Mouse (Mus musculus) liver, embryonic 14.5 days (tissue): ENCODE data around the gene Asz1. TPM values are rescaled to one million over a fixed set of nuclear protein-coding genes. Genes with fewer than 3 reads are reported as not detected.

ENCODE experiments used
- ATAC-seq: fragments of 200-750 bp; cut with Nextera tagmentation; 2 replicates; pipeline ENCODE4 v1.8.0; 2017; ENCODE audit warnings: moderate number of reproducible peaks, mild to moderate bottlenecking, moderate library complexity; ENCODE audit not compliant: insufficient read depth
- DNase-seq, 3 experiments: peaks; one replicate each; pipeline ENCODE4 v3.0.0-alpha.2; 2012 to 2013; ENCODE audit warnings: low read depth in 3 of 3, low spot score in 3 of 3
- H3K27ac ChIP-seq: fragments of 300-500 bp; sonication (generic); 2 replicates; pipeline ENCODE4 v1.5.1; 2014; ENCODE audit warnings: moderate library complexity, mild to moderate bottlenecking, control low read depth, inconsistent platforms
- H3K27me3 ChIP-seq: fragments of 300-500 bp; sonication (generic); 2 replicates; pipeline ENCODE4 v1.6.1; 2014; ENCODE audit warnings: mild to moderate bottlenecking, low read length, moderate library complexity; ENCODE audit not compliant: control insufficient read depth, insufficient read depth
- H3K36me3 ChIP-seq: fragments of 300-500 bp; sonication (generic); replicated peaks from 2 replicates; pipeline ENCODE4 v1.6.1; 2014; ENCODE audit warnings: low read depth; ENCODE audit not compliant: control insufficient read depth, insufficient read depth
- H3K4me1 ChIP-seq, 2 experiments: fragments of 200-500 bp in 1 of 2; fragments of 300-500 bp in 1 of 2; sonication (generic) in 1 of 2; replicated peaks; 2 replicates each; pipeline ENCODE4 v1.6.1; 2012 to 2014; ENCODE audit warnings: antibody characterized with exemption in 1 of 2, inconsistent platforms in 1 of 2, low read length in 1 of 2; ENCODE audit not compliant: control insufficient read depth in 2 of 2, insufficient read depth in 2 of 2
- H3K4me2 ChIP-seq: fragments of 300-500 bp; sonication (generic); 2 replicates; pipeline ENCODE4 v1.6.1; 2014; ENCODE audit warnings: low read depth, mild to moderate bottlenecking, control low read depth, moderate library complexity
- H3K4me3 ChIP-seq, 2 experiments: fragments of 200-500 bp in 1 of 2; fragments of 300-500 bp in 1 of 2; sonication (generic) in 1 of 2; 2 replicates each; pipeline ENCODE4 v1.5.1; 2012 to 2014; ENCODE audit warnings: low read depth in 2 of 2, low read length in 2 of 2, mild to moderate bottlenecking in 2 of 2, control low read depth in 1 of 2, inconsistent platforms in 1 of 2, moderate library complexity in 1 of 2; ENCODE audit not compliant: insufficient read depth in 1 of 2
- H3K9ac ChIP-seq: fragments of 300-500 bp; sonication (generic); replicated peaks from 2 replicates; pipeline ENCODE4 v1.6.1; 2014; ENCODE audit warnings: mild to moderate bottlenecking, control low read depth, moderate library complexity
- H3K9me3 ChIP-seq: fragments of 300-500 bp; sonication (generic); 2 replicates; pipeline ENCODE4 v1.6.1; 2016; ENCODE audit warnings: low read length, mixed read lengths; ENCODE audit not compliant: control insufficient read depth
- CTCF ChIP-seq: IDR thresholded peaks from 2 replicates; pipeline ENCODE4 v1.5.1; 2016; ENCODE audit warnings: antibody characterized with exemption, low read depth, control low read depth
- EP300 ChIP-seq: IDR thresholded peaks from 2 replicates; pipeline ENCODE4 v1.6.1; 2016; ENCODE audit warnings: antibody characterized with exemption, low read depth
- WGBS: fragments of 180-500 bp; shearing (Covaris S2); extraction: QIAGEN DNeasy Blood & Tissue Kit; methylation state at CpG from one replicate; pipeline ENCODE4 v1.1.7; 2014; ENCODE audit not compliant: insufficient replicate concordance; 5-methylcytosine and 5-hydroxymethylcytosine counted together
- polyA plus RNA-seq, 2 experiments: library from polyadenylated mRNA; depleted of rRNA in 1 of 2; stranded (reverse) in 1 of 2; unstranded in 1 of 2; fragments of >200 nt; fragmentation: Nextera tagmentation in 1 of 2; extraction: Ambion mirVana in 1 of 2; gene quantifications; 2 replicates each; pipeline versions ENCODE4 v1.2.1 to v1.2.3; 2012 to 2014

Gene Asz1
- polyA plus RNA-seq, 2 experiments, result not detected

DNA sequence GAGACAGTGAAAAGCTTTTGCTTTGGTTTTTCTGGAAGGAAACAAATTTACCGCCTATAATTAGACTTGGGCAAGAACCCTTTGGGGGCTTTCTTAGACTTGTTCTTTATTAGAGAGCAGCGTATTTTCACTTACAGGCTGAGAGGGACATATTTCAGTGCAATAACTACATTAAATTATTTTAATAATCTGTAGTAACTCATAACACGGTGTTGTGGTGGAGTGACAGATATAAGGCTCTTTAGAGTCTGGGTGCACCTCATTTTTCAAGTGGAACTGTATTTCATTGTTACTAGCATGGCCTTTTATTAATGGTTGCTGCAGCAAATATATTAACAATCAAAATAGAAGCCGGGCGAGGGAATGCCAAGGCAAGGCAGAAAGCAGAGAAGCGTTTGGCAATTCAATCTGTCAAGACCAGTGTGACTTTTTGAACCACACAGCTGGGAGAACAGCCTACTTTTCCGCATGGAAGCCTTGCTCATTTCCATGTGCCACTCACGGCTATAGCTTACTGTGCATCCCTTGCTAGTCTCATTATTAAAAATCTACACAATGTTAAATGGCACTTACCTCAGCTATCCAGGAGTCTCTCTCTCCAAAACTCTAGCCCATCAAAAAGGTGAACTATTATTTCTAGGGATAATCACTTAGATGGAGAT is 84.6 kb downstream of the Asz1 start:
- H3K9me3 ChIP-seq, result no peaks in the 10 kb centered on the region
- H3K9ac ChIP-seq, result no peak overlapping the region
- no peak overlapping the region for H3K4me2 ChIP-seq
- no peaks in the 10 kb centered on the region for H3K4me1 ChIP-seq
- no peaks in the 10 kb centered on the region for H3K36me3 ChIP-seq
- H3K27me3 ChIP-seq, result peaks cover 6% of the 10 kb centered on the region
- no peak overlapping the region for H3K4me3 ChIP-seq
- 63% methylated on average over 8 of the region's 8 CpGs for WGBS
- H3K27ac ChIP-seq, result no peak overlapping the region
- ATAC-seq (no peak), DNase-seq (no peak)
- TF ChIP-seq CTCF (no peak), EP300 (no peak)

- H3K27me3 ChIP-seq, result no peaks in the 10 kb centered on the region
- 55% methylated on average over 7 of the region's 7 CpGs for WGBS
- H3K9ac ChIP-seq, result no peak overlapping the region
- H3K9me3 ChIP-seq, result no peaks in the 10 kb centered on the region
- H3K4me3 ChIP-seq, result no peak overlapping the region
- ATAC-seq, result no peak
- no peaks in the 10 kb centered on the region for H3K4me1 ChIP-seq
- H3K27ac ChIP-seq, result no peak overlapping the region
- no peak overlapping the region for H3K4me2 ChIP-seq
- no peak for DNase-seq
- no peaks in the 10 kb centered on the region for H3K36me3 ChIP-seq
- TF ChIP-seq EP300 (no peak), CTCF (no peak)
These were observed 95.5 kb downstream of the Asz1 start for GRCm38 (mm10) chr6:18013346-18013745.

- ATAC-seq, result no peak
- no peak overlapping the region for H3K9ac ChIP-seq
- TF ChIP-seq CTCF, result no peak
- TF ChIP-seq EP300, result no peak
- H3K4me2 ChIP-seq, result no peak overlapping the region
- DNase-seq, result no peak
- H3K4me3 ChIP-seq, result no peak overlapping the region
- H3K27me3 ChIP-seq, result no peaks in the 10 kb centered on the region
- H3K27ac ChIP-seq, result no peak overlapping the region
- no peaks in the 10 kb centered on the region for H3K4me1 ChIP-seq
- WGBS, result 54% methylated on average over 3 of the region's 3 CpGs
- H3K36me3 ChIP-seq, result no peaks in the 10 kb centered on the region
- H3K9me3 ChIP-seq, result no peaks in the 10 kb centered on the region
These were observed 101.5 kb downstream of the Asz1 start for GRCm38 (mm10) chr6:18007356-18007755.

- H3K36me3 ChIP-seq, result no peaks in the 10 kb centered on the region
- H3K4me1 ChIP-seq, result no peaks in the 10 kb centered on the region
- no peaks in the 10 kb centered on the region for H3K27me3 ChIP-seq
- no peak overlapping the region for H3K4me2 ChIP-seq
- no peak for ATAC-seq
- H3K9ac ChIP-seq, result no peak overlapping the region
- H3K27ac ChIP-seq, result no peak overlapping the region
- no peaks in the 10 kb centered on the region for H3K9me3 ChIP-seq
- WGBS, result 70% methylated on average over 6 of the region's 6 CpGs
- DNase-seq, result no peak
- no peak overlapping the region for H3K4me3 ChIP-seq
- no peak for TF ChIP-seq CTCF
- no peak for TF ChIP-seq EP300
These were observed 106.8 kb downstream of the Asz1 start for GRCm38 (mm10) chr6:18002065-18002464.

Other genes with a start within 250 kb of the Asz1 start
- 0.60 and 0.66 TPM in 2 replicates for gene Wnt2, start 78.5 kb downstream of the Asz1 start, polyA plus RNA-seq (2012; rRNA removed)
- 1.6 TPM in 2 replicates for gene Wnt2, start 78.5 kb downstream of the Asz1 start, polyA plus RNA-seq (2014; fragmentation: Nextera tagmentation; extraction: Ambion mirVana)
- gene Cftr, start 61.6 kb upstream of the Asz1 start, polyA plus RNA-seq (2012; rRNA removed), result 0.02 TPM in 2 replicates
- gene Cftr, start 61.6 kb upstream of the Asz1 start, polyA plus RNA-seq (2014; fragmentation: Nextera tagmentation; extraction: Ambion mirVana), result 0.01 and 0.13 TPM in 2 replicates